Mouse (Mus musculus) megakaryocyte, embryonic 14.5 days (primary cell): ENCODE results near the gene Slc7a5. TPM values are rescaled to one million over a fixed set of nuclear protein-coding genes. Genes with fewer than 3 reads are reported as not detected.
A peak's percentile ranks its signal among the peaks of the same experiment; 100 is the strongest.

Source experiments
- H3K27me3 ChIP-seq: replicated peaks from 2 replicates; pipeline ENCODE3; 2012; ENCODE audit warnings: inconsistent platforms
- H3K36me3 ChIP-seq: replicated peaks from 2 replicates; pipeline ENCODE3; 2012; ENCODE audit warnings: low read length, inconsistent platforms, mixed read lengths
- H3K4me1 ChIP-seq: 2 replicates; pipeline ENCODE4 v1.6.1; 2012; ENCODE audit warnings: inconsistent platforms
- H3K4me3 ChIP-seq: replicated peaks from 2 replicates; pipeline ENCODE3; 2012; ENCODE audit warnings: moderate library complexity, mild to moderate bottlenecking, inconsistent platforms
- H3K9me3 ChIP-seq: 2 replicates; pipeline ENCODE4 v1.6.1; 2012; ENCODE audit warnings: inconsistent platforms
- FLI1 ChIP-seq: IDR thresholded peaks from 2 replicates; pipeline ENCODE4 v1.6.1; 2012; ENCODE audit warnings: low read length, inconsistent platforms, mixed read lengths
- GATA1 ChIP-seq: IDR thresholded peaks from 3 replicates; pipeline ENCODE4 v1.6.1; 2012; ENCODE audit warnings: mixed read lengths, low read length, inconsistent platforms, borderline replicate concordance
- polyA plus RNA-seq: library from polyadenylated mRNA; stranded (reverse); fragments of >175 nt; gene quantifications from 2 replicates; pipeline ENCODE4 v1.2.3, GENCODE M21; 2012; ENCODE audit warnings: low replicate concordance; ENCODE audit not compliant: insufficient read depth

Slc7a5 gene
- polyA plus RNA-seq, 1 experiment = 77.3 TPM

DNA sequence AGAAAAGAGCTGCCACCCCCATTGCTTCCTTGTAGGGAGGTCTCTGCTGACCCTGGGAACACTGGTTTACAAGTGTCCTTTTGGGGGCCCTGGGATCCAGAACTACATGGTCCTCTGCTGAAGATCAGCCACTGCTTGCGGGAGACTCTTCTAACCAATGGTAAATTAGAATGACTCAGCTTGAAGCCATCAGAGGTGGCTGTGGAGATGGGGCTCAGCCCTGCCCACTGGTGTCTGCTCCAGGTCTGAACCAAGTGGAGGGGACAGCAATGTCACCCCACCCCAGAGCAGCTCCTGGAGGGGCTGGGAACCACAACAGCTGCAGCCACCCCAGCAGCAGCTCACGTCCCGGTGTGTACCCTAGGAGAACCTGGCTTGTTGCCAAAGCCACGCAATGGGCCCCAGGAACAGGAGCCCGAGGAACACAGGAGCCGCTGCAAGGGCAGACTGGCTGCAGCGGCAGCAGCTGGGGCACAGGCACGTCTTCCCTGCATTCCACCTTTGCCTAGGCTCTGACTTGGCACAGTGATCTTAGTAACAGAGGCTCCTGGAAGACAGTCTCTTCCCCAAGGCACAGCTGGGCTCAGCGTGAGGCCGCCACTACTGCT, 35.6 kb downstream of the Slc7a5 start:
- H3K4me3 ChIP-seq = no peak overlapping the region

DNA sequence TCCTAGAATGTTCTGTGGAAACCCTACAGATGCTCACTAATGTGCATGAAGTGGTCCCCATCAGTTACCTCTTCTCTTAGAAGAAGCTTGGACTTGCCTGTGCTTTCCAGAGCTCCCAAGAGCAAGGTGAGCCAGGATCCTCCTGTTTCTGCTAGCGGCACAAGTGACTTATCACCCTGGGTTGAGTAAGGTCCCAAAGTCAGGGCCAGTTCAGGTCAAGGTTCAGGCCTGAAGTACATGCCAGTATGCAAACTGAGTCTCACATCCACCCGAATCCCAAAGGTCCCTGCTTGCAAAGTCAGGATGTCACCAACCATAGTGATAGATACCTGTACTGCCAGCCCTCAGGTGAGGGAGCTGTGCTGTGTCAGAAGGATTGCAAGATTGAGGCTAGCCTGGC, 37.3 kb downstream of the Slc7a5 start:
- no peak overlapping the region for H3K4me3 ChIP-seq
- no peaks in the 10 kb centered on the region for H3K9me3 ChIP-seq
- no peak for TF ChIP-seq GATA1
- TF ChIP-seq FLI1 = no peak
- peaks cover 63% of the 10 kb centered on the region for H3K4me1 ChIP-seq
- no peaks in the 10 kb centered on the region for H3K36me3 ChIP-seq
- peaks cover 14% of the 10 kb centered on the region for H3K27me3 ChIP-seq

More for the DNA sequence above, 35.6 kb downstream of the Slc7a5 start:
- no peaks in the 10 kb centered on the region for H3K9me3 ChIP-seq
- H3K27me3 ChIP-seq = peaks cover 10% of the 10 kb centered on the region
- peaks cover 65% of the 10 kb centered on the region for H3K4me1 ChIP-seq
- TF ChIP-seq FLI1 = no peak
- no peak for TF ChIP-seq GATA1
- H3K36me3 ChIP-seq = no peaks in the 10 kb centered on the region

DNA sequence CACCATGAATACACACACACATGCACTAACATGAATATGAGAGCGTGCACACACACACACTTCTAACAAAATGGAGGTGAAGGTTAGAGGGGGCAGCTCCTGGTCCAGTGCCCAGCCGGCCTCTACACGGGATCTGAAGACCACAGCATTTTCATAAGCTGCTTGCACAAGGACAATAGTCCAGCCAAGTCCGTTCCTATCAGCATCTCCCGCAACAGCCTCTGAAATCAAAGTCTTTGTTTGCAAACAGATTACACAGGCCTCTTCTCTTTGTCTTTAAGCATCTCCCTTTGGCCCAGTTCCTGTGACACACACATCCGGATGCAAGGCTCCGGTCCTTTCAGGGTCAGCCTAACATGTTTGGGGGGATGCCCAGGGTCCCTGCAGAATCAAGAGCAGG, 38.6 kb downstream of the Slc7a5 start:
- no peaks in the 10 kb centered on the region for H3K9me3 ChIP-seq
- no peak for TF ChIP-seq FLI1
- no peak for TF ChIP-seq GATA1
- no peak overlapping the region for H3K4me3 ChIP-seq
- no peaks in the 10 kb centered on the region for H3K36me3 ChIP-seq
- H3K4me1 ChIP-seq = peaks cover 50% of the 10 kb centered on the region
- peaks cover 17% of the 10 kb centered on the region for H3K27me3 ChIP-seq

DNA sequence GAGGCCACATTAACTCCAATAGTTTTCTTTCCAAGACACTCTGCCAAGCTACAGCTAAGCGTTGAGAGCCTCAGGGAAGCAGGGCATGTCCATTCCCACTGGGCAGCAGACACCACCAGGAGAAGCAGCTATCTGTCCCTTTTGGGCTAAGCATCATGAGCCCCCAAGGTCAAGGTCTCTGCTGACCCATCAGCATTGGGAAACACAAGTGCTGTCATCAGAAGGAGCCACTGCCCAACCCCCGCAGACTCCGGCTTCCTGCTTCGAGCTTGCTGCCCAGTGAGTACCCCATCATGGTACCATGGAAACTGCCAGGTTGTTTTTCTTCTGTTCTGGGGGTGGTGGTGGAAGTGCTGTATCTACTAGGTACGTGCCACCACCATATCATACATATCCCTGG, 39.3 kb downstream of the Slc7a5 start:
- Histone ChIP-seq H3K4me1 (peaks cover 48% of the 10 kb centered on the region), H3K27me3 (peaks cover 17% of the 10 kb centered on the region), H3K36me3 (no peaks in the 10 kb centered on the region), H3K4me3 (no peak overlapping the region), H3K9me3 (no peaks in the 10 kb centered on the region)
- TF ChIP-seq FLI1 (no peak), GATA1 (no peak)

DNA sequence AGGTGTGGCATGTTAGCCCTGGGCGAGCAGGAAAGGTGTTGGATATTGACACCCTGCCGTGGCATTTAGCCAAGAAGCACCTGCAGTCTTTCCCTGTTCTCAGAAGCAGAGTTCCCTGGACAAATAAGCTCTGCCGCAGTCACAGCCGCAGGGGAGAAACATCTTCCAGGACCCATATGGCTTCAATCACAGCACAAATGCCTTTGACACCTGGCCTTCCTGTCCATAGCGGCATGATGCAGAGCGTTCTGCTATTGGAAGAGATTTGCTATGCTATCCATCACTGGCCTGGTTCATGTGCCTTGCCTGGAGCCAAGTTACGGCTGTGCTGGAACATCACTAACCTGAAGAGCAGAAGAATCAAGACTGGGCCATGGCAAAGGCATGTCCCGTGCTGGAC, 42.1 kb downstream of the Slc7a5 start:
- no peak for TF ChIP-seq FLI1
- TF ChIP-seq GATA1 = no peak

DNA sequence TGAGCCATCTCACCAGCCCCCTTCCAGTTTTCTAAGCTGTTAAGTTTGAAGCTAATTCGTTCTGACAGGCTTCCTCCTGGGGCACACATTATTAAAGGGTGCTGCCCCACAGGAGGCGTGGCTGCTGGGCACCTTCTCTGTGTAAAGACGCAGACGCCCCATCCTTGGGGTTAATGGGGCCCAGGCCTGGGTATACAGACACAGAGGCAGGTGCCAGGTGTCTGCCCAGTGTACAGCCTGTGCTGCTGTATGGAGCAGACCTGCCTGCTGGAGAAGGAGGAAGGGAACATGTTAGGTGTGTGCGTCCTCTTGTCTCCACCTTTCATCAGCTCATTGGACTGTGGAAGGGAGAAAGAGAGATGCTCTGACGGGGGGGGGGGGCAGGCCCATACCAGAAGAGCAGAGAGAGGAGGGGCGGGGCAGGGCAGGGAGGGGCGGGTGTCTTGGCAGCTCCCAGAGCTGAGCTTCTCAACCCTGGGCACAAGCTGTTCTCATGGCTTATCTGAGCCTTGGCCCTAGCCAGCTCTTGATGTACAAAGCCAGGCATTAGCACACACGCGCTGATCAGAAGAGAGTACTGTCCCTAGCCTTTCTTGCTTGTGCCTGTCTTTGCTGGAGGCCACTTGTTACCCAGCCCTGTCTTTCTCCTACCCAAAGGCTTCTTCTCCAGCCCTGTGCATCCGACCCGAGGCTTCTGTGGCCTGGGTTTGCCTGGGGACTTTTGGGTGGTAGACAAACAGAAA, 45.5 kb downstream of the Slc7a5 start:
- Histone ChIP-seq H3K4me3 (peak overlapping the region; percentile 84), H3K36me3 (no peaks in the 10 kb centered on the region), H3K4me1 (peaks cover 39% of the 10 kb centered on the region), H3K27me3 (peaks cover 17% of the 10 kb centered on the region), H3K9me3 (no peaks in the 10 kb centered on the region)
- TF ChIP-seq FLI1 (no peak), GATA1 (no peak)

More for the DNA sequence above, 42.1 kb downstream of the Slc7a5 start:
- Histone ChIP-seq H3K4me3 (no peak overlapping the region), H3K4me1 (peaks cover 45% of the 10 kb centered on the region), H3K27me3 (peaks cover 14% of the 10 kb centered on the region), H3K36me3 (no peaks in the 10 kb centered on the region), H3K9me3 (no peaks in the 10 kb centered on the region)

DNA sequence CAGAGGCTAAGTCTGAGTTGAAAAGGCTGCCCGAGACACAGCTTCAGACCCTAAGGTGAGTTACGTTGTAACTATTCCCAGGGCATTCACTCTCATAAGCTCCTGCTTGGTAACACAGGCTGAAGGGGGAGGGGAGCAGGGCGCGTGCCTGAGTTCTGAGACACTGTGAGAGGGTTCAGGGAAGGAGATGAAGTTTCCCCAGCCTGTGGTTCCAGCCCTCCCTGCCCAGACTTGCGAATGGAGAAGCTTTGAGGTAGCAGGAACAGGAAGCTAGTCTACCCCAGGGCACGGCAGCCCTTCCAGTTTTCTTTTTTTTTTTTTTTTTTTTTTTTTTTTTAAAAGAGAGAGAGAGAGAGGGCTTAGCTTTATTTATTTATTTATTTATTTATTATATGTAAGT, 46.2 kb downstream of the Slc7a5 start:
- Histone ChIP-seq H3K9me3 (no peaks in the 10 kb centered on the region), H3K27me3 (peaks cover 18% of the 10 kb centered on the region), H3K36me3 (no peaks in the 10 kb centered on the region), H3K4me3 (peak overlapping the region; percentile 72), H3K4me1 (peaks cover 32% of the 10 kb centered on the region)
- TF ChIP-seq FLI1 (no peak), GATA1 (no peak)

DNA sequence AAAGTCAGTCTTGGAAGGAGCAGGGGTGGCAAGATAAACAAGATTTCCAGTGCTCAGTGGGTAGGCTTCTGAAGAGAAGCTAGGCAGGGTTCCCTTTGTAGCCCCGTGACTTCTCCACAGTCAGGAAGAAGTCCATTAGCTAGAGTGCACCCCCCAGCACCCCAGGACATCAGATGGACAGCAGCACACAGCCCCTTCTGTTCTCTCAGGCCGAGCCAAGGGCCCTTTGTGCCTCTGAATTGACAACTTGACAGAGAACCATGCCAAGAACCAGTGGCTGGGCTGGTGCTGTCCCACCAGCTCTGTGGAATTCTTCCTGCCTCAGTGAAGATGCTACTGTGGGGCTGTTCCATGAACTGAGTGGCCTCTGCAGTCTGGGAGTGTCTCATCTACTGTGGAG, 49.7 kb downstream of the Slc7a5 start:
- Histone ChIP-seq H3K36me3 (peaks cover 13% of the 10 kb centered on the region), H3K9me3 (peaks cover 18% of the 10 kb centered on the region), H3K27me3 (peaks cover 14% of the 10 kb centered on the region), H3K4me1 (peaks cover 34% of the 10 kb centered on the region), H3K4me3 (no peak overlapping the region)
- TF ChIP-seq FLI1 = no peak
- TF ChIP-seq GATA1 = no peak

DNA sequence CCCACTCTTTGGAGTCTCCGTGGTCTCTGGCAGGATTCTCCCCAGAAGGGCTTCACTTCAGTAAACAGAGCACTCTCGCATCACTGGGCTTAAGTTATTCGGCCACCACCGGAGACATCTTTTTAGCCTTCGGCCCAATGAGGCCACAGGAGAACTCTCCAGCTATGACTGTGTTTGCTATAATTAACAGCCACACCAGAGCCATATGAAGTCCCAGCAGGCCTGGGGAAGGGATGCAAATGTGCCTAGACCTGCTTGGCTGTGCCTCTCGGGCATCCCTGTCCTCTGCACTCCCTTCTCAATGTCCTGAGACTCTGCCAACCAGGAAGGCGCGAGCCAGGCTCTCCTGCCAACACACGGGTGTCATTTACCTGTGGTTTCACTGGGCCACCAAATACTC, 50.2 kb downstream of the Slc7a5 start:
- no peak for TF ChIP-seq GATA1
- TF ChIP-seq FLI1 = no peak
- Histone ChIP-seq H3K4me1 (peaks cover 34% of the 10 kb centered on the region), H3K27me3 (peaks cover 12% of the 10 kb centered on the region)

DNA sequence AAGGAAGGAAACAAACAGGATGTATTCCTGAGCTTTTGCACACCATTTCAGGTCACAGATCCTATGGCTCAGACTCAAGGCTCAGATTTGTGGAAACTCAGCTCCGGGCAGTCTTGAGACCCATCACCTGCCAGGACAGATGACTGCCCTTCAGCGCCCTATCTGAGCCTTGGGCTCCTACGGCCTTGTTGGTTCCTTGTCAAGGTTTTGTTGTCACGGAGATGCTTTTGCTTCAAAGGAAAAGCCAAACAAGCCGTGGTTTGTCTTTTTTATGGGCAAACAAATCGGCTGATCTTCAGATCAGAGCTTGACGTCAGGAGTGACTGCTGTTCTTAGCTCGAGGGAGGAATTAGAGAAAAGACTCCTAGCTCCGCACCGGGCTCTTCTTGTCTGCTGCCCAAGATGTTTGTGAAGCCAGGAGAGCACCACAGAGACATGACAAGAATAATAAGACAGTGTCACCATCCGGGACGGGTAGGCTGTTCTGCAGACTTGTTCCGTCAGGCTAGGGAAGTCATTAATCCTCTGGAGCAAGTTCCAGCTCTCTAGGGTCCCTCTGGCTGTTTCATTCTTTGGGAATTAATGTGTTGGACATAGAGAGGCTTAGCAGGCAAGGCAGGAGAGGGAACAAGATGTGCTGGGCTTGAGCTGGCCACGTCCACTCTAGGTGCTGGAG, 51.3 kb downstream of the Slc7a5 start:
- peaks cover 13% of the 10 kb centered on the region for H3K36me3 ChIP-seq
- TF ChIP-seq GATA1 (no peak), FLI1 (no peak)
- peaks cover 34% of the 10 kb centered on the region for H3K4me1 ChIP-seq
- H3K4me3 ChIP-seq = no peak overlapping the region
- H3K9me3 ChIP-seq = peaks cover 18% of the 10 kb centered on the region
- H3K27me3 ChIP-seq = peaks cover 12% of the 10 kb centered on the region

More for the DNA sequence above, 50.2 kb downstream of the Slc7a5 start:
- peaks cover 18% of the 10 kb centered on the region for H3K9me3 ChIP-seq
- H3K4me3 ChIP-seq = no peak overlapping the region
- H3K36me3 ChIP-seq = peaks cover 13% of the 10 kb centered on the region
